In genomic region chr5:139545673-139546335, GRCm38 (mm10) we compare ENCODE assay signal across 17 mouse cellular contexts. TPM values are rescaled to one million over a fixed set of nuclear protein-coding genes. Genes with fewer than 3 reads are reported as not detected.
DNase-seq lines count a peak whose midpoint lies in the region; ATAC-seq lines count a peak whose summit lies in the region.
"Had no signal": no experiment of that assay in that cellular context is flagged by ENCODE, and none has a peak within 500 bp of the region (broad histone marks: within the 10 kb centered on the region; RNA-seq: fewer than 3 reads in every experiment).

No protein-coding gene starts in this region.

- H3K4me1 ChIP-seq in embryonic facial prominence, embryonic 13.5 days: peaks cover 19% of the 10 kb centered on the region
- H3K4me1 ChIP-seq in hindbrain, embryonic 16.5 days (ENCODE audit: control insufficient read depth, insufficient read depth, low read depth, low read length): peaks cover 7% of the 10 kb centered on the region
- H3K4me1 ChIP-seq in neural tube, embryonic 12.5 days: peaks cover 28% of the 10 kb centered on the region

- peak; percentile 40 for DNase-seq in embryo, embryonic 10.5 days (ENCODE audit: low spot score)
- DNase-seq in embryo, embryonic 10 days (ENCODE audit: low spot score): no peak
- DNase-seq in c-Kit-positive CD71-positive TER-119-positive erythroid progenitor cells, embryonic 14.5 days (ENCODE audit: low spot score): no peak
- no peak for DNase-seq in lung, postnatal 25 days (ENCODE audit: low spot score)
- DNase-seq in spleen, postnatal 10 days (ENCODE audit: low spot score in 2 of 2): no peak
- DNase-seq: gastrocnemius, postnatal 10 days; kidney, adult 2 months; spleen, adult 18-20 months; thymus, postnatal 36 days had no signal

- ATAC-seq in embryonic facial prominence, embryonic 13.5 days (ENCODE audit: insufficient number of reproducible peaks, insufficient read depth, low FRiP score, low TSS enrichment, low read depth): no peak
- no peak for ATAC-seq in hindbrain, embryonic 16.5 days
- ATAC-seq in neural tube, embryonic 12.5 days (ENCODE audit: low FRiP score, low read depth): no peak
- ATAC-seq: Patski had no signal

- H3K27ac ChIP-seq in embryonic facial prominence, embryonic 13.5 days: no peak overlapping the region
- H3K27ac ChIP-seq in hindbrain, embryonic 16.5 days (ENCODE audit: low read depth, low read length): peak overlapping the region; percentile 62
- peak overlapping the region; percentile 93 for H3K27ac ChIP-seq in neural tube, embryonic 12.5 days
- H3K27ac ChIP-seq: embryonic facial prominence, embryonic 15.5 days; heart, embryonic 15.5 days; liver, embryonic 14.5 days had no signal

- peaks cover 98% of the 10 kb centered on the region for H3K27me3 ChIP-seq in embryonic facial prominence, embryonic 13.5 days
- H3K27me3 ChIP-seq in hindbrain, embryonic 16.5 days (replicated peaks; ENCODE audit: control insufficient read depth, insufficient read depth, low read length): peaks cover 17% of the 10 kb centered on the region
- peaks cover 93% of the 10 kb centered on the region for H3K27me3 ChIP-seq in neural tube, embryonic 12.5 days (replicated peaks)

- H3K9ac ChIP-seq in embryonic facial prominence, embryonic 13.5 days: no peak overlapping the region
- peak overlapping the region; percentile 57 for H3K9ac ChIP-seq in hindbrain, embryonic 16.5 days (ENCODE audit: low read depth, low read length)
- peak overlapping the region; percentile 85 for H3K9ac ChIP-seq in neural tube, embryonic 12.5 days
- H3K9ac ChIP-seq: embryonic facial prominence, embryonic 15.5 days; heart, embryonic 15.5 days; liver, embryonic 14.5 days had no signal

- no peaks in the 10 kb centered on the region for H3K9me3 ChIP-seq in embryonic facial prominence, embryonic 13.5 days
- no peaks in the 10 kb centered on the region for H3K9me3 ChIP-seq in hindbrain, embryonic 16.5 days (ENCODE audit: control insufficient read depth, low read length)
- no peaks in the 10 kb centered on the region for H3K9me3 ChIP-seq in neural tube, embryonic 12.5 days
- H3K9me3 ChIP-seq: embryonic facial prominence, embryonic 15.5 days; heart, embryonic 15.5 days had no signal

- H3K4me3 ChIP-seq in embryonic facial prominence, embryonic 13.5 days: peak overlapping the region; percentile 20; the same call in 1 of the 2 replicates
- H3K4me3 ChIP-seq in hindbrain, embryonic 16.5 days (ENCODE audit: low read length): peak overlapping the region; percentile 52
- peak overlapping the region; percentile 68 for H3K4me3 ChIP-seq in neural tube, embryonic 12.5 days

- no peaks in the 10 kb centered on the region for H3K36me3 ChIP-seq in embryonic facial prominence, embryonic 13.5 days
- no peaks in the 10 kb centered on the region for H3K36me3 ChIP-seq in hindbrain, embryonic 16.5 days (ENCODE audit: control insufficient read depth, insufficient read depth, low read length)
- peaks cover 6% of the 10 kb centered on the region; the same call in 1 of the 2 replicates for H3K36me3 ChIP-seq in neural tube, embryonic 12.5 days
- H3K36me3 ChIP-seq: embryonic facial prominence, embryonic 15.5 days; heart, embryonic 15.5 days had no signal

- no peak overlapping the region for H3K4me2 ChIP-seq in embryonic facial prominence, embryonic 13.5 days
- H3K4me2 ChIP-seq in hindbrain, embryonic 16.5 days (ENCODE audit: low read length): peak overlapping the region; percentile 59
- peak overlapping the region; percentile 66 for H3K4me2 ChIP-seq in neural tube, embryonic 12.5 days (replicated peaks)
- H3K4me2 ChIP-seq: embryonic facial prominence, embryonic 15.5 days; heart, embryonic 15.5 days had no signal

- 3% methylated on average over 9 of the region's 9 CpGs for WGBS in embryonic facial prominence, embryonic 13.5 days
- 5% methylated on average over 9 of the region's 9 CpGs for WGBS in hindbrain, embryonic 16.5 days
- WGBS in neural tube, embryonic 12.5 days: under 1% methylated on average over 9 of the region's 9 CpGs

RNA-seq across cellular contexts. Expression of gene Uncx, which starts 2.5 kb away (rescaled TPM):
- 2.3 and 4.4 TPM in 2 replicates for polyA plus RNA-seq in embryonic facial prominence, embryonic 13.5 days (2015; fragmentation: Nextera tagmentation; extraction: Ambion mirVana)
- 24.9 and 26.7 TPM in 2 replicates for polyA plus RNA-seq in hindbrain, embryonic 16.5 days (2015; fragmentation: Nextera tagmentation; extraction: Ambion mirVana)
- polyA plus RNA-seq in neural tube, embryonic 12.5 days (2016; fragmentation: Nextera tagmentation; extraction: Ambion mirVana): 92.9 and 107 TPM in 2 replicates
- polyA plus RNA-seq: C2C12; heart, embryonic 15.5 days; liver, embryonic 14.5 days; Patski had no signal
